Mouse (Mus musculus): Measurements from ENCODE around the gene Col4a2. TPM values are rescaled to one million over a fixed set of nuclear protein-coding genes. Genes with fewer than 3 reads are reported as not detected.

The Col4a2 gene
- polyA plus RNA-seq, 1 experiment from 2014 or later, result 46.4 TPM

Other genes with a start within 250 kb of the Col4a2 start
- gene Col4a1, start within 50 bp of the Col4a2 start, polyA plus RNA-seq (2014; fragmentation: Nextera tagmentation; extraction: Ambion mirVana), result 121 and 135 TPM in 2 replicates
- gene Rab20, start 165.9 kb downstream of the Col4a2 start, polyA plus RNA-seq (2014; fragmentation: Nextera tagmentation; extraction: Ambion mirVana), result 1.4 TPM in 2 replicates
- gene Naxd, start 184.7 kb downstream of the Col4a2 start, polyA plus RNA-seq (2014; fragmentation: Nextera tagmentation; extraction: Ambion mirVana), result 130 and 145 TPM in 2 replicates
- 26.0 and 27.0 TPM in 2 replicates for gene Cars2, start 238.0 kb downstream of the Col4a2 start, polyA plus RNA-seq (2014; fragmentation: Nextera tagmentation; extraction: Ambion mirVana)
- gene Ing1, start 242.8 kb downstream of the Col4a2 start, polyA plus RNA-seq (2014; fragmentation: Nextera tagmentation; extraction: Ambion mirVana), result 37.1 and 37.6 TPM in 2 replicates

Data from hindbrain, embryonic 14.5 days (tissue).